Mouse (Mus musculus) NIH3T3 (cell line): ENCODE data around the gene Zfp770.

Experiments
- DNase-seq: peaks from one replicate; pipeline ENCODE4 v3.0.0-alpha.2; 2012; ENCODE audit warnings: low read depth

Zfp770 gene

DNA sequence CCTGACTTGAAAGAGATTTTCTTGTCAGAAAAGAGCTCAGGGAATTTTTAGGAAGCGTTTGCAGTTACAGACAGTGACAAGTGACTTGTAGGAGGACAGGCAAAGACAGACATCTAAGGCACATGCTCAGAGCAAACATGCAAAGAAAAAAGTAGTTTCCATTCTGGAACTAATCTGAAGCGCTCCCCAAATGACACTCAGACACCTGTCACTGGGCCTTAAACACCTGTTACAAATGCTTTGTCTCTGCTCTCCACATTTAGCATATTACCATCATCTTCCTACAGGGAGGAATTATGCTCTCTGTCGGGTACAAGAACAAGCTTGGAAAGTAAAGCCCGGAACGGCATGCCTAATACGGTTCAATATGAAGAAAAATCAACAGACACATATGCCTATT, 57.4 kb downstream of the Zfp770 start:
- DNase-seq, result no peak
